Mouse (Mus musculus) R1 (cell line): Measurements from ENCODE around the gene Lcn10.
"Not testable (repeated sequence)": the region's sequence is repeated elsewhere in the genome, so short reads cannot be mapped to it uniquely, and the experiment has no call there.

Experiments used
- DNase-seq: peaks from one replicate; pipeline ENCODE4 v3.0.0-alpha.2; 2018; ENCODE audit warnings: low read depth, low spot score

Gene Lcn10

DNA sequence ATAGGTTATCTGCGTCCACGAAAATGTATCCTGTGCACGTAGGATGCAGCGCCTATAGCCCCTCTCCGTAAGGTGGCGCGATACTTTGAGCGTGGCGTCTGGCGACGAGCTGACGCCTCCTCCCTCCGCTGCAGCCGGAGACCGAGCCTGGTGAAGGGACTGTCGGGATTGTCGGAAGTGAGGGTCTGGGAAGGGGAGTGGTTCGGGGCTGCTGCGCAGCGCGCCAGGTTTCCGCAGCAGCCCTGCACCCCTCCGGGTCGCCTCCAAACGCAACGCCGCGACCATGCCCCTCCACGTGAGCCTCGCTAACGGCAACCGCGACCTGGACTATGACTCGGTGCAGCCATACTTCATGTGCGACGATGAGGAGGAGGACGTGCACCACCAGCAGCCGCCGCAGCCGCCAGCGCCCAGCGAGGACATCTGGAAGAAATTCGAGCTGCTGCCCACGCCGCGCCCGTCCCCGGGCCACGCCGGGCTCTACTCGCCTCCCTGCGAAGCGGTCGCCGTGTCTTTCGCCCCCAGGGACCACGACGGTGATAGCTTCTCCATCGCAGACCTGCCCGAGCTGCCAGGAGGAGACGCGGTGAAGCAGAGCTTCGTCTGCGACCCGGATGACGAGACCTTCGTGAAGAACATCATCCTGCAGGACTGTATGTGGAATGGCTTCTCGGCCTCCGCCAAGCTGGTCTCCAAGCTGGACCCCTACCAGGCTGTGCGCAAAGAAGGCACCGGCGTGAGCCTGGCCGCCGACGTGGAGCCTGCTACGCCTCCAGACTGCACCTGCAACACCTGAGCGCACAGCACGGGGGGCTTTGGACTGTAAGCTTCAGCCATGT, 24.3 kb downstream of the Lcn10 start, which contains the start of gene Bmyc:
TSS of gene Bmyc (plus strand) at position 97 of the 839 bp plus-strand sequence.
- peak; percentile 89 for DNase-seq

DNA sequence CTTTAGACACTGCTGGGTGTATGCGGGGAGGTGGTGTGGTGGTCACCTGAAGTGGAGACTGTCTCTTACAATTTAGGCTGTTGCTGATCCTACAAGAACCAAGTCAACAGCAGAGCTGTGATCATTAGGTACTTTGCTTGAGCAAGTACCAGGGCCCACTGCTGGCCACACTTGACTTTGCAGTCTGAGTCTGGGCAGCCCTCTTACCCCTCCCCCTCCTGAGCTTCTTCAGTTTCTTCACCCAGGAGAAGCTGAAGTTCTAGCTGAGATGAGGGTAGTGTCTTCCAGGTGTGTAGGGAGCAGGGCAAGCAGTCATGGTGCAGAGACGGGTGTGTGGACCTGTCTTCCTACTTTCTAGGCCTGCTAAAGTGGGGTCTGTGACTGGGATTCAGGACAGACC, 25.6 kb downstream of the Lcn10 start:
- peak; percentile 37 for DNase-seq

GRCm38 (mm10) chr2:25709056-25709455, 26.5 kb downstream of the Lcn10 start:
- not testable (repeated sequence) for DNase-seq

DNA sequence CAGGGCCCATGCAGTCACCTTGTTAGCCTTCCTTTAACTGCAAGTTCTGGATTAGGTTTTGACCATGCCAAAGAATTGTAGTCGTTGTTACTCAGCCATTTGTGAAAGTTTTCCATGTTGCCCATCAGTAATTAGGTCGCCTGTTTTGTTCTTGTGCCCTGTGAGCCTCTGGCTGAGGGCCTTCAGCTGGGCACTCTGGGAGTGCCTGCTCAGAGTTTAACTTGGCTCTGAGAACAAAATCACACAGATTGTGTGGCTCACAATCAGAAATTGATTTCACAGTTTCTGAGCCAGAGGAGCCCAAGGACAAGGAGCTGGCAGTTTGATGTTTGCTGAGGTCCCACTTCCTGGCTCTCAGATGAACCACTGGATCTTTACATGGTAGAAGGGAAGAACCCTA, 27.3 kb downstream of the Lcn10 start:
- not testable (repeated sequence) for DNase-seq

- not testable (repeated sequence) for DNase-seq
Measured at GRCm38 (mm10) chr2:25711641-25712040, 29.1 kb downstream of the Lcn10 start.

DNA sequence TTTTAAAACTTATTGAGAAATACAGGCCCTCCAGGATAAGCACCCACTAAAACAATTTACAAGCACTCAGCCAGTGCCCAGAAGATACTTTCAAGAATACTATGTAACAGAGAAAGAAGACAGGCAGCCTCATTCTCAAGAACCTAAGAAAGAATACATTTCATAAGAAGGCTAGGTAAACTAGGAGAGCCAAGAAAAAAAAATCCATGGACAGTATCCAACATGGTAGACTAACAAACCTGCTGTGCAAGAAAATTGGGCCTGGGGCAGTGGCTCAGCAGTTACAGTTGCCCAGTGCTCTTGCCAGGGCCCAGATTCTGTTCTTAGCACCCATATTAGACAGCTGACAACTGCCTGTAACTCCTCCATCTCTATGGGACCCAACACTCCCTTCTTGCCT, 34.7 kb downstream of the Lcn10 start:
- DNase-seq: no peak

DNA sequence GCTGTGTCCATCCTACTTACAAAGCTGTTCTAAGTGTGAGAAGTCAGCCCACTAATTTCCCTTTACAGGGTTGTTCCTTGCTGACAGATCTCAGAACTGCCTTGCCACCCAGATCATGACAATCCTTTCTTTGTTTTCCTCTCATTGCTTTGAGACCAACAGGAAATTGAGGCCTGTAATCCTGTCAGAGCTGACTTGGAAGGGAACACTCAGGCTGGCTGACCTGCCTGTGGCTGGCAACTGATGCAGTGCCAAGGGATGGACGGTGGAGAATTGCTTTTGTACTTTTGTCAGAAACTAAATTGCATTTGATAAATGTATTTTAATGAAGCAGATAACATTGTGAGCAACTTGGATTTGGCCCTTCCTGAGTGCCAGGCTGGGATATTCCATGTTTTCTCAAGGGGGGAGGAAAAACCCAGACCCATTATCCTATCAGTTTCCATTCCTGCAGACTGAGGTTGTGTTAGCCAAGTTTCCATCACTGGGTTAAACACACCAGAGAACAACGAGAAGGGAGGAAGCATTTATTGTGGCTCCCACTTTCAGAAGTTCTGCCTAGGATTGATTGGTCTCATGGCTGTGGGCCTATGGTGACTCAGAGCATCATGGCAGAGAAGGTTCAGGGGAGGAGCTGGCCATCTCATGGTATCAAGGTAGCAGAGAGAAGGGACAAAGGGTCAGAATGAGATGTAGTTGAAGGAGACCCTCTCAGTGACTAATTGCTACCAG, 50.8 kb downstream of the Lcn10 start:
- DNase-seq: no peak
